Comparison of ENCODE assay signal across 8 mouse cellular contexts in the genomic region with DNA sequence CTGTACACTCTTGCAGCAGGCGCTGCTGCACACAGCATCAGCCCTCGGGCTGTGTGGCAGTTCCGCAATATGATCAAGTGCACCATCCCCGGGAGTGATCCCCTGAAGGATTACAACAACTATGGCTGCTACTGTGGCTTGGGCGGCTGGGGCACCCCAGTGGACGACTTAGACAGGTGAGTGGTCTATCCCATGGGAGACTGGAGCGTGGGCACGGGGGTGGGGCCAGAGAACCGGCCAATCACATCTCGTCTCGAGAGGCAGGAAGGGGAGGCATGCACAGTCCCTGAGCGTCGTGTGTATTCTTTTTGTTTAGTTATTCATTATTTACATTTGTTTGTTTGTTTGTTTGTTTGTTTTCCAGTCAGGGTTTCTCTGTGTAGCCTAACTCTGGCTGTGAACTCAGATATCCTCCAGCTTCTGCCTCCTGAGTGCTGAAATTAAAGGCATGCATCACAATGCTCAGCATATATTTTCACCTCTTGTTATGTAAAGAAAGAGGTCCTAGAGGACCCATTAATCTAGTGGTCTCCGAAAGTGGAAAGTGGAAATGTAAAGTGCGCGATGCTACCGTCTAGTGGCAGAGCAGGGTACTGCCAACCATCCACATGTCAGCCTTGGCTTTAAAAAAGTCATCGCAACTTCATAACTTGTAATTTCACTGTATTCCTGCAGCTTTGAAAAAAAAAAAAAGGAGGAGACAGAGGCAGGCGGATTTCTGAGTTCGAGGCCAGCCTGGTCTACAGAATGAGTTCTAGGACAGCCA. TPM values are rescaled to one million over a fixed set of nuclear protein-coding genes. Genes with fewer than 3 reads are reported as not detected.
A peak's percentile ranks its signal among the peaks of the same experiment; 100 is the strongest.
DNase-seq lines count a peak whose midpoint lies in the region; ATAC-seq lines count a peak whose summit lies in the region.

No protein-coding gene starts in this region.

- H3K4me1 ChIP-seq in heart, embryonic 12.5 days (replicated peaks), result peaks cover 15% of the 10 kb centered on the region
- H3K4me1 ChIP-seq in heart, embryonic 15.5 days (replicated peaks), result peaks cover 15% of the 10 kb centered on the region

- no peak overlapping the region for H3K9ac ChIP-seq in heart, embryonic 12.5 days
- H3K9ac ChIP-seq in heart, embryonic 15.5 days, result no peak overlapping the region

- H3K9me3 ChIP-seq in heart, embryonic 12.5 days (replicated peaks), result no peaks in the 10 kb centered on the region
- no peaks in the 10 kb centered on the region for H3K9me3 ChIP-seq in heart, embryonic 15.5 days (replicated peaks)

- H3K27ac ChIP-seq in heart, embryonic 12.5 days (ENCODE audit: poor library complexity, severe bottlenecking), result no peak overlapping the region
- H3K27ac ChIP-seq in heart, embryonic 15.5 days, result no peak overlapping the region

- H3K4me2 ChIP-seq in heart, embryonic 12.5 days, result peak overlapping the region; percentile 29
- H3K4me2 ChIP-seq in heart, embryonic 15.5 days, result 0 out of 2 replicates have a peak overlapping the region, but pooled peaks have one; percentile 23

- no peaks in the 10 kb centered on the region for H3K27me3 ChIP-seq in heart, embryonic 12.5 days (replicated peaks)
- no peaks in the 10 kb centered on the region for H3K27me3 ChIP-seq in heart, embryonic 15.5 days

- no peak for ATAC-seq in heart, embryonic 12.5 days (ENCODE audit: insufficient number of reproducible peaks, low FRiP score)
- ATAC-seq in heart, embryonic 15.5 days (replicated peaks; ENCODE audit: insufficient number of reproducible peaks, insufficient read depth, low FRiP score, low read depth), result no peak

- WGBS in heart, embryonic 12.5 days, result 34% methylated on average over 20 of the region's 20 CpGs
- WGBS in heart, embryonic 15.5 days, result 32% methylated on average over 20 of the region's 20 CpGs

- DNase-seq in heart, adult 9 months (ENCODE audit: low spot score in 2 of 2), result no peak
- peak; percentile 54 for DNase-seq in CD4-positive helper T cell, adult 2 months (ENCODE audit: low read depth, low spot score)
- peak; percentile 55 to 68 for DNase-seq in adrenal gland, postnatal 36 days
- DNase-seq in left cerebral cortex, postnatal 36 days (ENCODE audit: low spot score in 2 of 2), result peak; percentile 21 to 40
- peak; percentile 78 for DNase-seq in naive thymus-derived CD4-positive, alpha-beta T cell, adult 2 months (ENCODE audit: low read depth)
- DNase-seq in urinary bladder, postnatal 25 days (ENCODE audit: low spot score), result no peak

- H3K36me3 ChIP-seq in heart, embryonic 12.5 days, result no peaks in the 10 kb centered on the region
- no peaks in the 10 kb centered on the region for H3K36me3 ChIP-seq in heart, embryonic 15.5 days

- intact Hi-C loops in left cerebral cortex, postnatal 36 days (cut with DNase I), result no loop called here

- H3K4me3 ChIP-seq in heart, embryonic 12.5 days, result no peak overlapping the region
- no peak overlapping the region for H3K4me3 ChIP-seq in heart, embryonic 15.5 days

RNA-seq across cellular contexts. Expression of gene Pla2g1b, which starts 4.9 kb away (rescaled TPM):
- 0.72 and 1.3 TPM in 2 replicates for polyA plus RNA-seq in heart, embryonic 12.5 days (2016; fragmentation: Nextera tagmentation; extraction: Ambion mirVana)
- not detected for total RNA-seq in adrenal gland, postnatal 36 days (2021)
- polyA plus RNA-seq in heart, embryonic 15.5 days (2015; fragmentation: Nextera tagmentation; extraction: Ambion mirVana), result 0.32 and 0.52 TPM in 2 replicates
- not detected for total RNA-seq in left cerebral cortex, postnatal 36 days (2021)

RNA-seq across cellular contexts. Expression of gene Sirt4, which starts 13.6 kb away (rescaled TPM):
- polyA plus RNA-seq in heart, embryonic 12.5 days (2016; fragmentation: Nextera tagmentation; extraction: Ambion mirVana), result 14.7 and 18.0 TPM in 2 replicates
- 10 to 100 TPM; 20.8 to 22.6 TPM for total RNA-seq in adrenal gland, postnatal 36 days (2021)
- polyA plus RNA-seq in heart, embryonic 15.5 days (2015; fragmentation: Nextera tagmentation; extraction: Ambion mirVana), result 20.9 TPM in 2 replicates
- total RNA-seq in left cerebral cortex, postnatal 36 days (2021), result 10 to 100 TPM; 19.7 to 51.7 TPM

RNA-seq across cellular contexts. Expression of gene Pxn, which starts 35.5 kb away (rescaled TPM):
- 41.1 and 41.7 TPM in 2 replicates for polyA plus RNA-seq in heart, embryonic 12.5 days (2016; fragmentation: Nextera tagmentation; extraction: Ambion mirVana)
- 10 to 100 TPM; 33.5 to 54.2 TPM for total RNA-seq in adrenal gland, postnatal 36 days (2021)
- 33.5 and 46.2 TPM in 2 replicates for polyA plus RNA-seq in heart, embryonic 15.5 days (2015; fragmentation: Nextera tagmentation; extraction: Ambion mirVana)
- 10 to 100 TPM; 15.1 to 24.7 TPM for total RNA-seq in left cerebral cortex, postnatal 36 days (2021)

RNA-seq across cellular contexts. Expression of gene Msi1, which starts 41.5 kb away (rescaled TPM):
- polyA plus RNA-seq in heart, embryonic 12.5 days (2016; fragmentation: Nextera tagmentation; extraction: Ambion mirVana), result 6.7 and 6.8 TPM in 2 replicates
- total RNA-seq in adrenal gland, postnatal 36 days (2021), result 10 to 100 TPM; 15.7 to 18.5 TPM
- 2.0 and 3.5 TPM in 2 replicates for polyA plus RNA-seq in heart, embryonic 15.5 days (2015; fragmentation: Nextera tagmentation; extraction: Ambion mirVana)
- 10 to 100 TPM; 46.9 to 51.3 TPM for total RNA-seq in left cerebral cortex, postnatal 36 days (2021)

Comparison
In these comparisons a context has a peak if more than half of its experiments do, and no peak if none do; other contexts are left out.
1. DNase-seq: peak in CD4-positive helper T cell, adult 2 months (single experiment), adrenal gland, postnatal 36 days (2 of 2), left cerebral cortex, postnatal 36 days (2 of 2) and naive thymus-derived CD4-positive, alpha-beta T cell, adult 2 months (single experiment); none in heart, adult 9 months (0 of 2) and urinary bladder, postnatal 25 days (single experiment).